9 mouse cellular contexts compared by ENCODE assay signal in the genomic region with DNA sequence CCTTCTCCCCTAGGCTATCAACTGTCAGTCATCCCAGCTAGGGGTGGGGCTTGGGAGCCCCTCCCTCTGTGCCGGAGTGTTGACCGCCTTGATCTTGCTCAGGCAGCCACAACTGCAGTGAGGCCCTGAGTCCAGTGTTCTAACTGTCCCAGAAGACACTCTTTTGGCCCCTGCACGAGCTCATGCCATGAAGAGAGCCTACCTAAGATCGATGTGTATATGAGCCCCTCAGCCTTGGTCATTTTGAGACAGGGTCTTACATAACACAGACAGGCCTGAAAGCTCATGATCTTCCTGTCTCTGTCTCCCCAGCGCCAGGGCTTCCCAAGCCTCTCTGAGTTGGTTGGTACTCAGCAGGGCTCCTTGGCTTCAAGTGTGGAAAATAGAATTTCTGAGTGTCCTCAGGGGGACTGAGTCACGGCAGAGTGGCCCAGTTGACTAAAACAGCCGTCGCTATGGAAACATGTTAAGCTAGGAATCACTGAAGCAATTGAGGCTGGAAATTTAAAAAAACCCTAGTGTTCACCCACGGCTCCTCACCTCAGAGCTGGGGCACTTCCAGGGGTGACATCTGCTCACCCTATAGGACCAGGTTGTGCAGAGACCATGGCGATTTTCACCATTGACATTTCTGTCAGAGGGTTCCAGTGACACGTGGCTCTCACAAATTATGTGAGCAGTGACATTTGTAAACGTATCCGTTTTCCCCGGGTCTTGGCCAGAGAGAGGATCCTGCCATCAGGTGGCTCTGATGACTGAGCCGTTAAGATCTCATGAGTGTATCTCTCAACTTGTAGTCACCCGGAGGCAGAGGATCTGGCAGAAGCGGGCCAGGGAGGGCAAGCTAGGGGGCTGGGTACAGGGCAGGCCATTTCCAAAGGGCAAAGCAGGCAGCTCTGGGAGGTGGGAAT. TPM values are rescaled to one million over a fixed set of nuclear protein-coding genes. Genes with fewer than 3 reads are reported as not detected.
DNase-seq lines count a peak whose midpoint lies in the region; ATAC-seq and TF ChIP-seq lines count a peak whose summit lies in the region.
"Had no signal": no experiment of that assay in that cellular context is flagged by ENCODE, and none has a peak within 500 bp of the region (broad histone marks: within the 10 kb centered on the region; RNA-seq: fewer than 3 reads in every experiment).

No protein-coding gene starts in this region.

- peaks cover 97% of the 10 kb centered on the region for H3K36me3 ChIP-seq in hindbrain, embryonic 10.5 days
- H3K36me3 ChIP-seq in hindbrain, embryonic 11.5 days (ENCODE audit: control insufficient read depth, insufficient read depth, low read length) = no peaks in the 10 kb centered on the region
- 0 out of 2 replicates have a peak, but pooled peaks cover 3% of the 10 kb centered on the region for H3K36me3 ChIP-seq in forebrain, embryonic 15.5 days
- peaks cover 12% of the 10 kb centered on the region for H3K36me3 ChIP-seq in neural tube, embryonic 14.5 days (ENCODE audit: control insufficient read depth, insufficient read depth, low read length)
- H3K36me3 ChIP-seq in intestine, postnatal 0 days (ENCODE audit: control insufficient read depth, insufficient read depth) = peaks cover 85% of the 10 kb centered on the region

- TF ChIP-seq CTCF in left cerebral cortex, adult 2 months (IDR thresholded peaks at IDR 0.05) = no peak
- no peak for TF ChIP-seq CTCF in intestine, postnatal 0 days (IDR thresholded peaks at IDR 0.05; ENCODE audit: low read depth)

- no peaks in the 10 kb centered on the region for H3K27me3 ChIP-seq in hindbrain, embryonic 10.5 days (ENCODE audit: insufficient read depth, poor library complexity, severe bottlenecking)
- no peaks in the 10 kb centered on the region for H3K27me3 ChIP-seq in hindbrain, embryonic 11.5 days (ENCODE audit: control insufficient read depth, insufficient read depth, low read length)
- H3K27me3 ChIP-seq in forebrain, embryonic 15.5 days = no peaks in the 10 kb centered on the region
- no peaks in the 10 kb centered on the region for H3K27me3 ChIP-seq in neural tube, embryonic 14.5 days (ENCODE audit: control insufficient read depth, insufficient read depth, low read length)
- no peaks in the 10 kb centered on the region for H3K27me3 ChIP-seq in intestine, postnatal 0 days (replicated peaks; ENCODE audit: control insufficient read depth, insufficient read depth, low read length)

- H3K27ac ChIP-seq in hindbrain, embryonic 10.5 days = peak overlapping the region; percentile 62
- H3K27ac ChIP-seq in hindbrain, embryonic 11.5 days (ENCODE audit: low read depth, low read length) = no peak overlapping the region
- H3K27ac ChIP-seq in forebrain, embryonic 15.5 days (replicated peaks) = peak overlapping the region; percentile 23; the same call in 1 of the 2 replicates
- H3K27ac ChIP-seq in left cerebral cortex, adult 2 months = peak overlapping the region; percentile 87
- peak overlapping the region; percentile 23; the same call in 1 of the 2 replicates for H3K27ac ChIP-seq in neural tube, embryonic 14.5 days (ENCODE audit: low read depth, low read length)
- no peak overlapping the region for H3K27ac ChIP-seq in intestine, postnatal 0 days (ENCODE audit: low read depth, low read length)

- ATAC-seq in hindbrain, embryonic 11.5 days (ENCODE audit: low FRiP score) = no peak
- ATAC-seq in forebrain, embryonic 15.5 days (replicated peaks) = no peak
- ATAC-seq in neural tube, embryonic 14.5 days (ENCODE audit: low read depth) = no peak
- no peak for ATAC-seq in intestine, postnatal 0 days
- no peak for ATAC-seq in megakaryocyte, adult 5-6 weeks (ENCODE audit: poor library complexity, severe bottlenecking)

- WGBS in hindbrain, embryonic 10.5 days = 69% methylated on average over 17 of the region's 17 CpGs
- 70% methylated on average over 17 of the region's 17 CpGs for WGBS in hindbrain, embryonic 11.5 days
- WGBS in forebrain, embryonic 15.5 days = 58% methylated on average over 17 of the region's 17 CpGs
- 57% methylated on average over 17 of the region's 17 CpGs for WGBS in neural tube, embryonic 14.5 days
- WGBS in intestine, postnatal 0 days = 66% methylated on average over 17 of the region's 17 CpGs

- H3K4me2 ChIP-seq in hindbrain, embryonic 11.5 days (replicated peaks; ENCODE audit: low read depth, low read length) = no peak overlapping the region
- H3K4me2 ChIP-seq in forebrain, embryonic 15.5 days (replicated peaks) = no peak overlapping the region
- no peak overlapping the region for H3K4me2 ChIP-seq in neural tube, embryonic 14.5 days (ENCODE audit: low read depth, low read length)
- no peak overlapping the region for H3K4me2 ChIP-seq in intestine, postnatal 0 days (replicated peaks; ENCODE audit: low read depth)
- H3K4me2 ChIP-seq: lung, embryonic 14.5 days had no signal

- H3K9me3 ChIP-seq in hindbrain, embryonic 10.5 days = no peaks in the 10 kb centered on the region
- no peaks in the 10 kb centered on the region for H3K9me3 ChIP-seq in hindbrain, embryonic 11.5 days (ENCODE audit: control insufficient read depth, low read length)
- H3K9me3 ChIP-seq in forebrain, embryonic 15.5 days = no peaks in the 10 kb centered on the region
- no peaks in the 10 kb centered on the region for H3K9me3 ChIP-seq in neural tube, embryonic 14.5 days (ENCODE audit: control insufficient read depth, low read length)
- H3K9me3 ChIP-seq in intestine, postnatal 0 days (ENCODE audit: control insufficient read depth) = no peaks in the 10 kb centered on the region

- intact Hi-C loops in left cerebral cortex, adult 2 months (cut with DNase I) = loop anchor here (2.0 to 5.0 kb wide), 2 partner anchors 77 to 210 kb away; no protein-coding TSS in a partner anchor

- H3K9ac ChIP-seq in hindbrain, embryonic 11.5 days (ENCODE audit: low read depth, low read length) = no peak overlapping the region
- no peak overlapping the region for H3K9ac ChIP-seq in forebrain, embryonic 15.5 days (replicated peaks)
- H3K9ac ChIP-seq in neural tube, embryonic 14.5 days (replicated peaks; ENCODE audit: low read depth, low read length) = no peak overlapping the region
- H3K9ac ChIP-seq in intestine, postnatal 0 days (ENCODE audit: low read depth, low read length) = no peak overlapping the region
- H3K9ac ChIP-seq: lung, embryonic 14.5 days had no signal

- H3K4me1 ChIP-seq in hindbrain, embryonic 10.5 days (replicated peaks) = peaks cover 20% of the 10 kb centered on the region
- no peaks in the 10 kb centered on the region; the same call in 1 of the 2 replicates for H3K4me1 ChIP-seq in hindbrain, embryonic 11.5 days (replicated peaks; ENCODE audit: control insufficient read depth, insufficient read depth, low read length)
- H3K4me1 ChIP-seq in forebrain, embryonic 15.5 days = peaks cover 25% of the 10 kb centered on the region
- H3K4me1 ChIP-seq in neural tube, embryonic 14.5 days (ENCODE audit: control insufficient read depth, insufficient read depth, low read length) = peaks cover 8% of the 10 kb centered on the region
- H3K4me1 ChIP-seq in intestine, postnatal 0 days (replicated peaks; ENCODE audit: control insufficient read depth, insufficient read depth, low read length) = no peaks in the 10 kb centered on the region

- DNase-seq in hindbrain, embryonic 10.5 days (ENCODE audit: low spot score) = no peak
- DNase-seq in hindbrain, embryonic 11.5 days (ENCODE audit: low spot score) = no peak
- DNase-seq in adrenal gland, postnatal 10 days = peak; percentile 60
- DNase-seq in left cerebral cortex, adult 2 months (ENCODE audit: extremely low spot score in 1 of 2, low spot score in 2 of 2) = peak; percentile 34 to 49
- DNase-seq: lung, embryonic 14.5 days had no signal

- no peak overlapping the region for H3K4me3 ChIP-seq in hindbrain, embryonic 10.5 days
- no peak overlapping the region for H3K4me3 ChIP-seq in hindbrain, embryonic 11.5 days (ENCODE audit: low read depth, low read length)
- no peak overlapping the region for H3K4me3 ChIP-seq in forebrain, embryonic 15.5 days
- no peak overlapping the region for H3K4me3 ChIP-seq in left cerebral cortex, adult 2 months
- H3K4me3 ChIP-seq in neural tube, embryonic 14.5 days (ENCODE audit: low read depth, low read length) = no peak overlapping the region
- H3K4me3 ChIP-seq in intestine, postnatal 0 days (ENCODE audit: low read depth, low read length) = no peak overlapping the region

RNA-seq across cellular contexts. Expression of a gene that starts 50.7 kb away (rescaled TPM):
- 38.1 and 42.4 TPM in 2 replicates for polyA plus RNA-seq in hindbrain, embryonic 10.5 days (2016; fragmentation: Nextera tagmentation; extraction: Ambion mirVana)
- polyA plus RNA-seq in hindbrain, embryonic 11.5 days (2014; fragmentation: Nextera tagmentation; extraction: Ambion mirVana) = 46.4 and 56.9 TPM in 2 replicates
- 10 to 100 TPM; 72.1 to 93.7 TPM for total RNA-seq in adrenal gland, postnatal 10 days (2021)
- 48.6 and 49.7 TPM in 2 replicates for polyA plus RNA-seq in forebrain, embryonic 15.5 days (2015; fragmentation: Nextera tagmentation; extraction: Ambion mirVana)
- 100 to 1,000 TPM; 179 to 187 TPM for total RNA-seq in left cerebral cortex, adult 2 months (2021)
- polyA plus RNA-seq in neural tube, embryonic 14.5 days (2014; fragmentation: Nextera tagmentation; extraction: Ambion mirVana) = 64.9 and 71.4 TPM in 2 replicates
- polyA plus RNA-seq in intestine, postnatal 0 days (2015; fragmentation: Nextera tagmentation; extraction: Ambion mirVana) = 11.9 and 12.5 TPM in 2 replicates
- 65.6 and 77.6 TPM in 2 replicates for total RNA-seq in megakaryocyte, adult 5-6 weeks (2015)
- total RNA-seq in megakaryocyte, adult 5-6 weeks (2017) = 47.6 and 64.3 TPM in 2 replicates

Comparison
In these comparisons a context has a peak if more than half of its experiments do, and no peak if none do; other contexts are left out.
1. H3K27ac ChIP-seq: peak in hindbrain, embryonic 10.5 days (single experiment), forebrain, embryonic 15.5 days (single experiment), left cerebral cortex, adult 2 months (single experiment) and neural tube, embryonic 14.5 days (single experiment); none in hindbrain, embryonic 11.5 days (single experiment) and intestine, postnatal 0 days (single experiment).
2. DNase-seq: peak in adrenal gland, postnatal 10 days (single experiment) and left cerebral cortex, adult 2 months (2 of 2); none in hindbrain, embryonic 10.5 days (single experiment) and hindbrain, embryonic 11.5 days (single experiment).